Mouse (Mus musculus) liver (tissue): ENCODE data around the gene Cldnd1.

Experiments
- DNase-seq: peaks from one replicate; pipeline ENCODE4 v3.0.0-alpha.2; 2020; ENCODE audit warnings: mixed read lengths

Gene Cldnd1

GRCm38 (mm10) chr16:58708601-58709475 lies 18.9 kb upstream of the Cldnd1 start:
- DNase-seq = no peak

GRCm38 (mm10) chr16:58709536-58709935 lies 18.2 kb upstream of the Cldnd1 start:
- no peak for DNase-seq

GRCm38 (mm10) chr16:58712221-58712620 lies 15.5 kb upstream of the Cldnd1 start:
- DNase-seq = no peak

- DNase-seq = no peak
Measured at GRCm38 (mm10) chr16:58713128-58713527, 14.6 kb upstream of the Cldnd1 start.

GRCm38 (mm10) chr16:58715018-58715417 lies 12.7 kb upstream of the Cldnd1 start:
- no peak for DNase-seq

- DNase-seq = no peak
Measured at GRCm38 (mm10) chr16:58718666-58719120, 9.0 kb upstream of the Cldnd1 start, which contains the start of gene Gpr15. Gene Gpr15, minus strand, starts transcription at chr16:58719070.

- DNase-seq = no peak
Measured at GRCm38 (mm10) chr16:58722292-58722691, 5.4 kb upstream of the Cldnd1 start.

GRCm38 (mm10) chr16:58726680-58727476 lies 832 bp upstream of the Cldnd1 start:
- DNase-seq = no peak

- peak; percentile 18 for DNase-seq
Measured at GRCm38 (mm10) chr16:58728176-58728671, 514 bp downstream of the Cldnd1 start.

GRCm38 (mm10) chr16:58738205-58738604 lies 10.5 kb downstream of the Cldnd1 start:
- DNase-seq = no peak

- peak; percentile 51 for DNase-seq
Measured at GRCm38 (mm10) chr16:58738800-58739199, 11.1 kb downstream of the Cldnd1 start.

GRCm38 (mm10) chr16:58740751-58741150 lies 13.0 kb downstream of the Cldnd1 start:
- no peak for DNase-seq

GRCm38 (mm10) chr16:58746715-58747114 lies 19.0 kb downstream of the Cldnd1 start:
- no peak for DNase-seq

GRCm38 (mm10) chr16:58751314-58751713 lies 23.6 kb downstream of the Cldnd1 start:
- DNase-seq = no peak

GRCm38 (mm10) chr16:58756191-58756590 lies 28.5 kb downstream of the Cldnd1 start:
- no peak for DNase-seq

GRCm38 (mm10) chr16:58763076-58763475 lies 35.4 kb downstream of the Cldnd1 start, which contains the start of gene Olfr172:
Gene Olfr172, minus strand, starts transcription at chr16:58763176.
- no peak for DNase-seq
